Comparison of ENCODE assay signal across 9 mouse cellular contexts in genomic region chr17:45747858-45748785, GRCm38 (mm10). TPM values are rescaled to one million over a fixed set of nuclear protein-coding genes. Genes with fewer than 3 reads are reported as not detected.
A peak's percentile ranks its signal among the peaks of the same experiment; 100 is the strongest.
DNase-seq lines count a peak whose midpoint lies in the region; ATAC-seq and TF ChIP-seq lines count a peak whose summit lies in the region.
"Had no signal": no experiment of that assay in that cellular context is flagged by ENCODE, and none has a peak within 500 bp of the region (broad histone marks: within the 10 kb centered on the region; RNA-seq: fewer than 3 reads in every experiment).

No protein-coding gene starts in this region.

- ATAC-seq in hindbrain, postnatal 0 days, result peak; percentile 61; the same call in 1 of the 2 replicates
- ATAC-seq in hindbrain, embryonic 12.5 days (ENCODE audit: low FRiP score), result no peak

- H3K27me3 ChIP-seq in hindbrain, postnatal 0 days (ENCODE audit: insufficient read depth, low read length), result no peaks in the 10 kb centered on the region
- H3K27me3 ChIP-seq in hindbrain, embryonic 12.5 days, result 0 out of 2 replicates have a peak, but pooled peaks cover 2% of the 10 kb centered on the region
- H3K27me3 ChIP-seq in ES-Bruce4 (ENCODE audit: control insufficient read depth, insufficient read depth, low read length, poor library complexity, severe bottlenecking), result no peaks in the 10 kb centered on the region

- no peak overlapping the region for H3K9ac ChIP-seq in hindbrain, postnatal 0 days (replicated peaks; ENCODE audit: low read length)
- H3K9ac ChIP-seq in hindbrain, embryonic 12.5 days, result no peak overlapping the region
- H3K9ac ChIP-seq in ES-Bruce4 (ENCODE audit: low read depth, poor library complexity, severe bottlenecking), result no peak overlapping the region

- no peak overlapping the region for H3K4me2 ChIP-seq in hindbrain, postnatal 0 days (ENCODE audit: low read depth, low read length)
- no peak overlapping the region for H3K4me2 ChIP-seq in hindbrain, embryonic 12.5 days (replicated peaks)

- peak; percentile 64 for DNase-seq in hindbrain, postnatal 0 days (ENCODE audit: low spot score)
- DNase-seq in cerebellum, adult 9-11 months, result peak; percentile 70
- peak; percentile 96 for DNase-seq in heart, adult 11 months
- DNase-seq in layer of hippocampus, postnatal 25 days (ENCODE audit: extremely low spot score in 1 of 2, low spot score in 1 of 2), result peak; percentile 68 to 71
- peak; percentile 62 for DNase-seq in retina, postnatal 1 day
- DNase-seq in kidney, adult 9 months, result no peak

- no peak overlapping the region for H3K27ac ChIP-seq in hindbrain, postnatal 0 days
- H3K27ac ChIP-seq in hindbrain, embryonic 12.5 days, result no peak overlapping the region
- H3K27ac ChIP-seq in ES-Bruce4 (ENCODE audit: insufficient read depth, low read length), result no peak overlapping the region

- no peak for TF ChIP-seq EP300 in ES-Bruce4 (IDR thresholded peaks at IDR 0.05; ENCODE audit: insufficient read depth, low read depth, low read length)

- H3K4me1 ChIP-seq in hindbrain, postnatal 0 days (ENCODE audit: insufficient read depth, low read length), result no peaks in the 10 kb centered on the region
- H3K4me1 ChIP-seq in hindbrain, embryonic 12.5 days, result peaks cover 7% of the 10 kb centered on the region; the same call in 1 of the 2 replicates
- no peaks in the 10 kb centered on the region for H3K4me1 ChIP-seq in ES-Bruce4 (ENCODE audit: control insufficient read depth, insufficient read depth, low read length)

- no peak for TF ChIP-seq POLR2A in ES-Bruce4 (IDR thresholded peaks at IDR 0.05; ENCODE audit: insufficient read depth, low read length)

- no peak overlapping the region for H3K4me3 ChIP-seq in hindbrain, postnatal 0 days (ENCODE audit: low read length)
- no peak overlapping the region for H3K4me3 ChIP-seq in hindbrain, embryonic 12.5 days
- H3K4me3 ChIP-seq in ES-Bruce4 (ENCODE audit: low read depth, low read length), result no peak overlapping the region

- 52% methylated on average over 16 of the region's 16 CpGs for WGBS in hindbrain, postnatal 0 days
- 63% methylated on average over 16 of the region's 16 CpGs for WGBS in hindbrain, embryonic 12.5 days

- H3K9me3 ChIP-seq in hindbrain, postnatal 0 days (ENCODE audit: low read length), result no peaks in the 10 kb centered on the region
- no peaks in the 10 kb centered on the region for H3K9me3 ChIP-seq in hindbrain, embryonic 12.5 days (replicated peaks)
- H3K9me3 ChIP-seq in ES-Bruce4 (replicated peaks; ENCODE audit: control insufficient read depth, insufficient read depth, low read length, poor library complexity, severe bottlenecking), result no peaks in the 10 kb centered on the region

- peak; percentile 77 for TF ChIP-seq CTCF in hindbrain, postnatal 0 days (IDR thresholded peaks at IDR 0.05; ENCODE audit: low read depth)
- peak; percentile 86 for TF ChIP-seq CTCF in ES-Bruce4 (IDR thresholded peaks at IDR 0.05; ENCODE audit: low read depth, low read length)

- no peaks in the 10 kb centered on the region for H3K36me3 ChIP-seq in hindbrain, postnatal 0 days (ENCODE audit: insufficient read depth, low read length)
- no peaks in the 10 kb centered on the region for H3K36me3 ChIP-seq in hindbrain, embryonic 12.5 days
- H3K36me3 ChIP-seq in ES-Bruce4 (ENCODE audit: control insufficient read depth, insufficient read depth, low read length, poor library complexity, severe bottlenecking), result no peaks in the 10 kb centered on the region

RNA-seq across cellular contexts. Expression of gene 1600014C23Rik, which starts 14.5 kb away (rescaled TPM):
- not detected in 2 replicates for total RNA-seq in hindbrain, postnatal 0 days (2014; rRNA removed)
- 0.51 and 0.64 TPM in 2 replicates for polyA plus RNA-seq in hindbrain, postnatal 0 days (2015; fragmentation: Nextera tagmentation; extraction: Ambion mirVana)
- not detected in 2 replicates for polyA plus RNA-seq in hindbrain, embryonic 12.5 days (2016; fragmentation: Nextera tagmentation; extraction: Ambion mirVana)
- not detected in 2 replicates for polyA plus RNA-seq in ES-Bruce4 (2011; ENCODE audit: insufficient read depth, insufficient read length, low read depth, missing spikeins)
- total RNA-seq in layer of hippocampus, postnatal 25 days (2021), result under 1 TPM in 1 of 2 experiments, not detected in 1; 0.59 TPM
- total RNA-seq: left cerebral cortex, adult 18-20 months had no signal
